Mouse (Mus musculus) intestine, embryonic 15.5 days (tissue): ENCODE measurements around the gene Calhm3. TPM values are rescaled to one million over a fixed set of nuclear protein-coding genes. Genes with fewer than 3 reads are reported as not detected.
A peak's percentile ranks its signal among the peaks of the same experiment; 100 is the strongest.

Source experiments
- ATAC-seq: fragments of 200-750 bp; cut with Nextera tagmentation; 2 replicates; pipeline ENCODE4 v1.8.0; 2017; ENCODE audit warnings: moderate TSS enrichment, moderate library complexity
- H3K27ac ChIP-seq: fragments of 300-500 bp; sonication (generic); 2 replicates; pipeline ENCODE4 v1.5.1; 2015; ENCODE audit warnings: mild to moderate bottlenecking, inconsistent platforms
- H3K27me3 ChIP-seq: fragments of 300-500 bp; sonication (generic); replicated peaks from 2 replicates; pipeline ENCODE4 v1.6.1; 2015; ENCODE audit warnings: inconsistent platforms
- H3K36me3 ChIP-seq: fragments of 300-500 bp; sonication (generic); 2 replicates; pipeline ENCODE4 v1.6.1; 2015; ENCODE audit warnings: inconsistent platforms
- H3K4me1 ChIP-seq: fragments of 300-500 bp; sonication (generic); replicated peaks from 2 replicates; pipeline ENCODE4 v1.6.1; 2015; ENCODE audit warnings: inconsistent platforms
- H3K4me2 ChIP-seq: fragments of 300-500 bp; sonication (generic); replicated peaks from 2 replicates; pipeline ENCODE4 v1.6.1; 2015; ENCODE audit warnings: mild to moderate bottlenecking, inconsistent platforms
- H3K4me3 ChIP-seq: fragments of 300-500 bp; sonication (generic); replicated peaks from 2 replicates; pipeline ENCODE4 v1.5.1; 2015; ENCODE audit warnings: inconsistent platforms
- H3K9ac ChIP-seq: fragments of 300-500 bp; sonication (generic); 2 replicates; pipeline ENCODE4 v1.6.1; 2015; ENCODE audit warnings: inconsistent platforms
- H3K9me3 ChIP-seq: fragments of 300-500 bp; sonication (generic); 2 replicates; pipeline ENCODE4 v1.6.1; 2016; ENCODE audit warnings: inconsistent platforms
- WGBS: fragments of 180-500 bp; shearing (Covaris S2); methylation state at CpG from one replicate; pipeline ENCODE4 v1.1.7; 2015; 5-methylcytosine and 5-hydroxymethylcytosine counted together
- polyA plus RNA-seq: library from polyadenylated mRNA; unstranded; fragments of >200 nt; fragmentation: Nextera tagmentation; extraction: Ambion mirVana; gene quantifications from 2 replicates; pipeline ENCODE4 v1.2.1, GENCODE M21; 2015

The Calhm3 gene
- polyA plus RNA-seq, 1 experiment from 2014 or later: 0.23 TPM

GRCm38 (mm10) chr19:47180011-47180410 lies 22.4 kb upstream of the Calhm3 start:
- Histone ChIP-seq H3K4me3 (peak overlapping the region; percentile 74), H3K9me3 (no peaks in the 10 kb centered on the region), H3K36me3 (no peaks in the 10 kb centered on the region), H3K9ac (no peak overlapping the region), H3K4me2 (peak overlapping the region; percentile 100), H3K27me3 (peaks cover 13% of the 10 kb centered on the region), H3K27ac (no peak overlapping the region), H3K4me1 (peaks cover 9% of the 10 kb centered on the region)
- no peak for ATAC-seq
- WGBS: 18% methylated on average over 8 of the region's 8 CpGs

- Histone ChIP-seq H3K9me3 (no peaks in the 10 kb centered on the region), H3K27ac (peak overlapping the region; percentile 61; the same call in 1 of the 2 replicates), H3K4me3 (peak overlapping the region; percentile 74), H3K4me2 (peak overlapping the region; percentile 100), H3K9ac (peak overlapping the region; percentile 70), H3K27me3 (peaks cover 13% of the 10 kb centered on the region), H3K36me3 (no peaks in the 10 kb centered on the region), H3K4me1 (peaks cover 9% of the 10 kb centered on the region)
- WGBS: 2% methylated on average over 42 of the region's 42 CpGs
- ATAC-seq: peak; percentile 54
These were observed 21.8 kb upstream of the Calhm3 start for GRCm38 (mm10) chr19:47179272-47179809.

- Histone ChIP-seq H3K4me2 (peak within 1 kb of the TSS; percentile 100), H3K27ac (peak within 1 kb of the TSS; percentile 61; the same call in 1 of the 2 replicates), H3K36me3 (no peaks in the 10 kb centered on the region), H3K9me3 (no peaks in the 10 kb centered on the region), H3K4me3 (peak within 1 kb of the TSS; percentile 74), H3K4me1 (peaks cover 9% of the 10 kb centered on the region), H3K9ac (peak within 1 kb of the TSS; percentile 70), H3K27me3 (peaks cover 13% of the 10 kb centered on the region)
- under 1% methylated on average over 91 of the region's 98 CpGs for WGBS
- ATAC-seq: peak; percentile 70
These were observed 21.1 kb upstream of the Calhm3 start, which contains the start of gene Neurl1a for GRCm38 (mm10) chr19:47178431-47179271. Gene Neurl1a, plus strand, starts transcription at chr19:47178820.

- Histone ChIP-seq H3K36me3 (no peaks in the 10 kb centered on the region), H3K9ac (no peak overlapping the region), H3K27me3 (peaks cover 13% of the 10 kb centered on the region), H3K4me1 (peaks cover 9% of the 10 kb centered on the region), H3K4me3 (peak overlapping the region; percentile 74; the same call in 1 of the 2 replicates), H3K4me2 (peak overlapping the region; percentile 100), H3K27ac (no peak overlapping the region), H3K9me3 (no peaks in the 10 kb centered on the region)
- peak; percentile 66; the same call in 1 of the 2 replicates for ATAC-seq
- WGBS: 20% methylated on average over 10 of the region's 10 CpGs
These were observed 20.4 kb upstream of the Calhm3 start for GRCm38 (mm10) chr19:47178001-47178400.

GRCm38 (mm10) chr19:47176916-47177505 lies 19.4 kb upstream of the Calhm3 start:
- peaks cover 13% of the 10 kb centered on the region for H3K27me3 ChIP-seq
- no peaks in the 10 kb centered on the region for H3K9me3 ChIP-seq
- no peak overlapping the region for H3K4me3 ChIP-seq
- 69% methylated on average over 2 of the region's 2 CpGs for WGBS
- no peak for ATAC-seq
- no peak overlapping the region for H3K27ac ChIP-seq
- H3K9ac ChIP-seq: no peak overlapping the region
- peaks cover 9% of the 10 kb centered on the region for H3K4me1 ChIP-seq
- H3K4me2 ChIP-seq: no peak overlapping the region
- no peaks in the 10 kb centered on the region for H3K36me3 ChIP-seq

- Histone ChIP-seq H3K36me3 (no peaks in the 10 kb centered on the region), H3K9me3 (no peaks in the 10 kb centered on the region), H3K27me3 (peaks cover 13% of the 10 kb centered on the region), H3K9ac (no peak overlapping the region), H3K4me3 (no peak overlapping the region), H3K27ac (no peak overlapping the region), H3K4me1 (peaks cover 9% of the 10 kb centered on the region), H3K4me2 (no peak overlapping the region)
- 62% methylated on average over 2 of the region's 2 CpGs for WGBS
- ATAC-seq: no peak
These were observed 17.9 kb upstream of the Calhm3 start for GRCm38 (mm10) chr19:47175472-47175871.

GRCm38 (mm10) chr19:47174515-47174914 lies 17.0 kb upstream of the Calhm3 start:
- no peak for ATAC-seq
- WGBS: 54% methylated on average over 3 of the region's 3 CpGs
- Histone ChIP-seq H3K4me1 (peaks cover 8% of the 10 kb centered on the region), H3K9ac (no peak overlapping the region), H3K4me3 (no peak overlapping the region), H3K27me3 (peaks cover 6% of the 10 kb centered on the region), H3K27ac (no peak overlapping the region), H3K36me3 (no peaks in the 10 kb centered on the region), H3K9me3 (no peaks in the 10 kb centered on the region), H3K4me2 (no peak overlapping the region)

GRCm38 (mm10) chr19:47168793-47169412 lies 11.3 kb upstream of the Calhm3 start:
- Histone ChIP-seq H3K27me3 (no peaks in the 10 kb centered on the region), H3K27ac (no peak overlapping the region), H3K36me3 (no peaks in the 10 kb centered on the region), H3K4me3 (no peak overlapping the region), H3K9ac (no peak overlapping the region), H3K9me3 (no peaks in the 10 kb centered on the region), H3K4me2 (peak overlapping the region; percentile 54), H3K4me1 (peaks cover 10% of the 10 kb centered on the region)
- peak; percentile 63 for ATAC-seq
- 22% methylated on average over 11 of the region's 11 CpGs for whole genome bisulfite sequencing

GRCm38 (mm10) chr19:47168223-47168622 lies 10.7 kb upstream of the Calhm3 start:
- peak overlapping the region; percentile 19 for H3K4me3 ChIP-seq
- peak overlapping the region; percentile 54 for H3K4me2 ChIP-seq
- ATAC-seq: peak; percentile 53; the same call in 1 of the 2 replicates
- 11% methylated on average over 13 of the region's 13 CpGs for WGBS
- no peaks in the 10 kb centered on the region for H3K36me3 ChIP-seq
- H3K9ac ChIP-seq: no peak overlapping the region
- H3K9me3 ChIP-seq: no peaks in the 10 kb centered on the region
- no peak overlapping the region for H3K27ac ChIP-seq
- H3K27me3 ChIP-seq: no peaks in the 10 kb centered on the region
- H3K4me1 ChIP-seq: peaks cover 10% of the 10 kb centered on the region

- Histone ChIP-seq H3K36me3 (no peaks in the 10 kb centered on the region), H3K9ac (no peak overlapping the region), H3K4me1 (peaks cover 10% of the 10 kb centered on the region), H3K4me2 (peak overlapping the region; percentile 54; the same call in 1 of the 2 replicates), H3K4me3 (no peak overlapping the region), H3K27me3 (no peaks in the 10 kb centered on the region), H3K27ac (no peak overlapping the region), H3K9me3 (no peaks in the 10 kb centered on the region)
- ATAC-seq: no peak
- WGBS: 55% methylated on average over 7 of the region's 7 CpGs
These were observed 10.2 kb upstream of the Calhm3 start for GRCm38 (mm10) chr19:47167617-47168214.

- no peak for ATAC-seq
- H3K4me1 ChIP-seq: peaks cover 10% of the 10 kb centered on the region
- H3K27me3 ChIP-seq: no peaks in the 10 kb centered on the region
- H3K4me3 ChIP-seq: no peak overlapping the region
- no peaks in the 10 kb centered on the region for H3K9me3 ChIP-seq
- no peak overlapping the region for H3K27ac ChIP-seq
- no peak overlapping the region for H3K4me2 ChIP-seq
- H3K36me3 ChIP-seq: no peaks in the 10 kb centered on the region
- no peak overlapping the region for H3K9ac ChIP-seq
- WGBS: 44% methylated on average over 3 of the region's 3 CpGs
These were observed 9.2 kb upstream of the Calhm3 start for GRCm38 (mm10) chr19:47166758-47167157.
